Mouse (Mus musculus) lung, adult 2 months (tissue): Measurements from ENCODE around the gene Golph3.

ENCODE experiments used
- CTCF ChIP-seq: fragments of 200-500 bp; IDR thresholded peaks from 2 replicates; pipeline ENCODE4 v1.5.1; 2011; ENCODE audit warnings: mild to moderate bottlenecking, low read length, control low read depth; ENCODE audit not compliant: insufficient read depth
- POLR2A ChIP-seq: fragments of 200-500 bp; IDR thresholded peaks from 2 replicates; pipeline ENCODE4 v1.6.1; 2011; ENCODE audit warnings: low read depth, mild to moderate bottlenecking, control low read depth, low read length, borderline replicate concordance; ENCODE audit errors: extremely low read depth

DNA sequence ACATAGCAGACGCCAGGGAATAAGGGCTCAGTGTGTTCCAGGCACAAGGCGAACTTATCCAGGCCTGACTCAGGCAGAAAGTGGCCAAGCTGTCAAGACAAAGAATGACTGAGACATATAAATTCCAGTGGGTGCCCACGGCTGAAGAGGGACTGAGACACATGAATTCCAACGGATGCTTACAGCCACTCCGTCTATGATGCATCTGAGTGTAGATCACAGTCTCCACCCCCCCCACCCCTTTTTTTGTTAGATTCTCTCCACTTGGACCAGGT lies 35.8 kb upstream of the Golph3 start:
- TF ChIP-seq POLR2A (no peak), CTCF (no peak)
